Mouse (Mus musculus): ENCODE data around the gene Capn1.

Capn1 gene

DNA sequence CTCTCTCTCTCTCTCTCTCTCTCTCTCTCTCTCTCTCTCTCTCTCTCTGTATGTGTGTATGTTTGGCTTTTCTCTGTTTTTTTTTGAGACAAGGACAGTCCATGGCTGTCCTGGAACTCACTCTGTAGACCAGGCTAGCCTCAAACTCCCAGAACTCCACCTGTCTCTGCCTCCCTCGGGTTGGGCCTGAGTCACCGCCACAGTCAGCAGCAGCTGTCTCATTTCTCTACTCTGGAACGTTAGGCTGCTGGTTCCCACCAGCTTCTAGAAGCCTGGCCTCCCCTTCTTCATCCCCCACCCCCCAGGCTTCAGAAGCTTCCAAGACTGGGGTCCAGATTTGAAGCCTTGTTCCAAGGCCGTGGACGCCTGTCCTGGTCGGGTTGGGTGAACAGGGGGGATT, 26.1 kb downstream of the Capn1 start:
- DNase-seq = no peak

DNA sequence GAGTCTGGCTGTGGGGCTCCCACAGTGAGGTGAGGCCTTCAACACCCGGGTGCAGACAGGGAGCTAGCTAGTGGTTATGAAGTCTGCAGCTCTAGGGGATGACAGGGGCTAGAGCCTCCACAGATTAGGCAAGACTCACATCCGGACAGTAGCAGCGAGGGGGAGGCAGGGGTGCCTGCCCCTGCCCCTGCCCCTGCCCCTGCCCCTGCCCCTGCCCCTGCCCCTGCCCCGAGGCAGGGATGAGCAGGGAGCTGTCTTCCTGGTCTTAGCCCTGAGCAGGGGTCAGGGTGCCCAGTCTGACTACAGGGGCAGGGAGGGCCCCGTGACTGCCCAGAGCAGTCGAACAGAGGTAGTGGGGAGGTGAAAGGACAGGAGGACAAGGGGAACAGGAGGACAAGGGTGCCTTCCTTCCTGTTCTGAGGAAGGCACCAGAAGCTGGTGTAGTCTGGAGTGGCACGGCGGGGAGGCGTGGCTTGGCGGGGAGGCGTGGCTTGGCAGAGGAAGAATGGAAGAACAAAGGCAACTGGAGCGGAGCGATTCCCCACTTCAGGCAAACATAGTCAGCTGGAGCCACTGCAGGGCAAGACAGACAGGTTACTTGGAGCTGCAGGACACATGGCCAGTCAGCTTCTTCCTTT, 26.8 kb downstream of the Capn1 start:
- DNase-seq = peak; percentile 34 to 73

DNA sequence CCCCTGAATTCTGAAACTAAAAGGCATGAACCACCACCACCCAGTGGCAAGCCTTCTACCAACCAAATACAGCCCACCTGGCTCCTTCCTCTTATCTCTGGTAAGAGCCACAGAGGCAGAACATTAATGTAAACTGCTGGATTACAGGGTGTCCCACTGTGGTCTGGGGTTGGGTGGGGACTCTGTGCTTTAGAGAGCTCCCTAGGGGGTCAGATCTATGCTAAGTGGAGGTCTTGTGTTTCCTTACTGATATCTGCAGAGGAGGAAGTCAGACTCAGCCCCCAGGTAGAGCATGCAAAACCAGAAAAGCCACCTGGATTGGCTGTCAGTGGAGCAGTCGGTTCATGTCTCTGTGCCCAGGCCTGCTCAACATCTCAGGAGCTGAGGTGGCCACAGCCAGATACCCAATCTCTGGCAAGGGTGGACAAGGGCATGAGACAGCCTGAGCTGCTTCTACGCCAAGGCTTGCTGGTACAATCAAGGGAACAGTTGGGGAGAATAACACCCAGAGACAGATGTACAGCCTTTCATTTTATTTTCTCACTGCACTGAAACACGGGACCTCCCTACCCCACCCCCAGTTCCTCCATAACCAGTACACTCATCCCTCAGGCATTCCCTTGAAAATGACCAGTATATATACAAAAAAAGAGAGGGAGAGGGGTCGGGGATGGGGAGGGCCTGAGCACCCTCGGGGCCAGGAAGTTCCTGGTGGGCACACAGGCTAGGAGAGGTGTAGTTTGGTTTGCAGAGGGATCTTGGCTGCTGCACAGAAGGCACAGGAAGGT, 27.5 kb downstream of the Capn1 start:
- no peak for DNase-seq

DNA sequence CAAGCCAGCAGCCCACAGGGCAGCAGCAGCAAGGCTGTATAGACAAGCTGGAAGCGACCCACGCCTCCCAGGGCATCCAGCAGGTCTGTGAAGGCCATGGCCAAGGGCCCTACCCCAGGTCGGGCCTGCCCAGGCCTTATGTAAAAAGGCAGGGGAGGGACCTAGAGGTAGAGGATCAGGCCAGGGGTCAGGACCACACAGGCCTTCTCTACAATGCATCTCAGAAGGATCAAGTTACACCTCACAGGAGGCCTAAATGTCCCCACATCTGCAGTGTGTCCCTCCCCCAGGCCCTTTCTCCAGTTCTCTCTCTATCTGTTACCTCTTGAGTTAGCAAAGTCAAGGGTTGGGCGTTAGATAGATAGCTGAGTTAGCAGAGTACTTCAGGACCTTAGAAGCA, 29.7 kb downstream of the Capn1 start, which contains the start of gene Slc22a20:
Gene Slc22a20, minus strand, starts transcription at position 101 of the 400 bp plus-strand sequence.
- no peak for DNase-seq

GRCm38 (mm10) chr19:5980477-5980876, 35.2 kb downstream of the Capn1 start:
- DNase-seq = no peak

GRCm38 (mm10) chr19:5977717-5978116, 38.0 kb downstream of the Capn1 start:
- peak in 1 of 2 experiments; percentile 30 for DNase-seq

DNA sequence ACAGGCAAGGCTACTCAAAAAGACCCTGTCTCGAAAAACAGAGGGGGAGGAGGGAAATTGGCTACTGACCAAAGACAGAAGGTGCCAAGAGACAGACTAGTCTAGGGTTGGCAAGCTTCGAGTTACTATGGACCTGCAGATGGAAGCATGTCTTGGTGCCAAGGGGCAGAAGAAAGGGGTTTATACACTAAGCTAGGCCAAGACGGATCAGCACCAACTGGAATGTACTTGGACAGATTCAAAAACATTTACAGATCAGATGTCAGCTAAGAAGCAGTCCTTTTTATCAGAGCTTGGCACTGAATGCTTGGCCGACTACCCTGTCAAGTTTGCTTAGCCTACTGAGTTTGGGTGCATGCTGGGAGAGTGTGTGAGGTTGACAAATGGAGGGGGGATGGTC, 40.0 kb downstream of the Capn1 start:
- DNase-seq = peak; percentile 89

DNA sequence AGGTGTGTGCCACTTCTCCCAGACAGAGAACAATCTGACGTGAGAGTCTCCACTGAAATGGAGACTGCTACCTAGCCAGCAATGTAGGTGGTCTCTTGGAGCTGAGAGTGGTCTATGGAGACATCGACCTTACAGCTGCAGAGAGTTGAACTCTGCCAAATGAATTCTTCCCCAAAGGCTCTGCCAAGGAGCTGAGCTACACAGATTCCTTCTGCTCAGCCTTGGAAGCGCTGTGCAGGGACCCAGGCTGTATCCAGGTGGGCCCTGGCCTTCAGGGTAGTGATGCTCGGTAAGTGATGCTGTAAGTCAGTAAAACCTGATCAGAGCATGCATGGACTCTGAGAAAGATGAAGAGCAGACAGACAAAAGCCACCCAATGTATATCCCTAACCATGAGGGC, 40.6 kb downstream of the Capn1 start:
- DNase-seq = no peak

DNA sequence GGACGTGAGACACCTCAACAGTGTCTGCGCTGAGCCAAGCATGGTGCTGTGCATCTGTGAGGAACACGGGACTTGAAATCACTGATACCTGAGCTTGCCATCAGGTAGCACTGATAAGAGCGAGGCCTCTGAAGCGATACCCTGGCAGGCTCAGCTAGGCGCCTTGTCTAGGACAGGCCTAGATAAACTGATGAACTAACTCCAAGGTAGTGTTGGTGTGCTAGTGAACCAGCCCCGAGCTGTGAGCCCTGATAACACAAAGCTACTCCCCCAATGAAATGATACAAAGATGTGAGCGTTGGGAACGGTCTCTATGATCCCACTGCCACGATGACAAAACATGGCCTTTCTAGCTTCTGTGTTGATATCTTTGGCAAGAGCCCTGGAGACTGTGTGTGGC, 48.0 kb downstream of the Capn1 start:
- no peak for DNase-seq

DNA sequence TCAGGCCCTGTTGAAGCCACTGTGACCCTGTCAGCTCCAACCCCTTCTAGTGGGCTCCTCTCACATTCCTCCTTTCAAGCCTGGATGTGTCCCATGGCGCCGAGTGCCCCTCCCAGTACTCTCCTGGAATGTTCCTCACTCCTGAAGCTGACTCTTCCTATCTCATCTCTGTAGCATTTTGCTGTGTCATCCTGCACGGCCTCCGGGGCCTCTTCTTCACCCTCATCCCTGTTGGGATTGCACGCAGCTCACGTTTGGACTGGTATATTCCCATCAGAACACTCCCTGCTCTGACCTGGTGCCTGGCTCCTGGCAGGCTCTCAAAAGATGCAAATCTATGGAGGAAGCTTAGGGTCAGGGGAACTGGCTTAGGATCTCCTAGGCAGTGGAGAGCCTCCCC, 48.9 kb downstream of the Capn1 start:
- DNase-seq = no peak

GRCm38 (mm10) chr19:5965910-5966309, 49.8 kb downstream of the Capn1 start:
- DNase-seq = no peak

GRCm38 (mm10) chr19:5965280-5965679, 50.4 kb downstream of the Capn1 start:
- DNase-seq = peak; percentile 85 to 89

DNA sequence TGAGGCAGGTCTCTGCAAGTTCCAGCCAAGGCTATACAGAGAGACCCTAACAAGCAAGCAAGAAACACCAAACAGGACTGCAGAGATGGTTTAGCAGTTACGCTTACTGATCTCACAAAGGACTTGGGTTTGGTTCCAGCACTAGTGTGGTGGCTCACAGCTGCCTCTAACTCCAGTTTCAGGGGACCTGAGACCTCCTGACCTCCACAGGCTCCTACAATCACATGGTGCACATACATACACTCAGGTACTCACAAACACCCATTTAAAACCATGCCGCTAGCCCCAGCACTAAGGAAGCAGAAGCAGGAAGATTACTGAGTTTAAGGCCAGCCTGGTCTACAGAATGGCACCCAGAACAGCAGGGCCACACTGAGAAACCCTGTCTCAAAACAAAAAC, 50.9 kb downstream of the Capn1 start:
- DNase-seq = no peak

- DNase-seq = peak; percentile 91 to 92
Measured at GRCm38 (mm10) chr19:5963883-5964562, 51.7 kb downstream of the Capn1 start, which contains the start of gene Pola2. TSS of gene Pola2 (minus strand) at chr19:5964202.

- DNase-seq = no peak
Measured at GRCm38 (mm10) chr19:5962651-5963050, 53.0 kb downstream of the Capn1 start.

- DNase-seq = no peak
Measured at GRCm38 (mm10) chr19:5957371-5957770, 58.3 kb downstream of the Capn1 start.

GRCm38 (mm10) chr19:5956685-5957084, 59.0 kb downstream of the Capn1 start:
- DNase-seq = peak; percentile 91 to 93

DNA sequence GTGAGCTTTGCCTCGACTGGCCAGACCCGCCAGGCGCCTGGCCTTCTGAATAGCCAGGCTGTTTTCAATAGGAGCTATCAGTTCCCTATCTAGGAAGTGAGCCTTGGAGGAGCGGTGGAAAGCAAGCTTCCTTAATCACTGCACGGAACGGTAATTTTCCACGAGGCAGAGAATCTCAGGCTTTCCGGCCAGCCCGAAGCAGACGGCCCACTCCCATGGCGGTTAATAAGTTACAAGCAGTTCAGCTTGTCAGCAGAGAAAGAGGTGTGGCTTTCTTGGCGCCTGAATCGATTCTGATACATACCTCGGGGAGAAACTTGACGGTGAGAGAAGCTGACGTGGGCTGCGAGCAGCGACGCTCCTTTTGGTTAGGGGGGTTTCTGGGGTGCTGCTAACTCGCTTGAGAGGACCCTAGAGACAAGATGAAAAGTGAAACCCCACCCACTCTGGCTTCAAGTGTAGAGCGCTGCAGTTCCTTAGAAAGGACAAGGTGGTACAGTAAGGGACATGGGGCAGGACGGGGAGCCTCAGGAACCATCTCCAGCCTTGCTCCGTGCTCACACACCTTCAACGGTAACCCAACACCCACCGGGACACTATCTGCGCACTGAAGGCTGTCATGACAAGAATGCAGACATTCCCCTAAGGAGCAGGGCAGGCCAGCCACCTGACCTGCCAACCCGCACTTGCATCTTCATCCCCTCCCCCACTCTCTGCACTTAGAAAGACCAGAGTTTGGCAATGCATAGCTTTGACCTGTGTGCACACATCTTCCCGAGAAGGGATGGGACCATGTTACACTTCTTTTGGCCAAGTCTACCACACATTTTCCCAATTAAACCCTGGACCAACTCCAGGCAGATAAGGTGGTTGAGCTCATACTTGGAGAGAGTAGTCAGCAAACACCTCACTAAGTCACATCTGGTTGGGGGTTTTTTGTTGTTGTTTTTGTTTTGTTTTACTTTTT, 59.7 kb downstream of the Capn1 start:
- DNase-seq = no peak

GRCm38 (mm10) chr19:5954936-5955335, 60.8 kb downstream of the Capn1 start:
- no peak for DNase-seq

- DNase-seq = no peak
Measured at GRCm38 (mm10) chr19:5954031-5954710, 61.5 kb downstream of the Capn1 start.

DNA sequence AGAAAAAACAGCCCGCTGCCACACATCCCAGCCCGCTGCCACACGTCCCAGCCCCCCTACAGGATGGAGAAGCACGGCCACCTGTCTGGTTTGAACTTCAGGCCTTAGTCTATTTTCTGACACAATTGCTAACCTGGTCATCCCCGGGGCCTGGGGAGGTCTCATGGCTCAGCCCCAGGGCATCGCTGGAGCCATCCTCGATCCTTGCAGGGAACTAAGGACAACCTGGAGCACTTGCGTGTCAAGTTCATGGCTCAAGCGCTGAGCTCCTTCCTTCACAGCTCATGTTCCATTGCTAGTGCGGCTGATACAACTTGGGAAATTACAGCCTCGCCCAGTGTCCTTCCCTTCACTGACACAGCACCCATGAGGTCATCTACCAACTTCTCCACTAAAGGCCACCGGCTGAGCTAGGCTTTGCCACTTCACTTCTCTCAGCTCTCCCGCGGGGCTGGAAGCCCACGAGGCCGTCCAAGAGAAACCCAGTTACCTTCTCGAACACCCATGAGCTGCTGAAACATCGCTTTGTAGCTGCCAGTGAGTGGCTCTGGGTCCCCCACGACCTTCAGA, 62.4 kb downstream of the Capn1 start:
- no peak for DNase-seq
